Mouse (Mus musculus) kidney, postnatal 14 days (tissue): ENCODE data around the gene Upp2.

ENCODE experiments used
- DNase-seq: peaks from one replicate; pipeline ENCODE4 v3.0.0; 2022; ENCODE audit warnings: mixed read lengths

Upp2 gene

DNA sequence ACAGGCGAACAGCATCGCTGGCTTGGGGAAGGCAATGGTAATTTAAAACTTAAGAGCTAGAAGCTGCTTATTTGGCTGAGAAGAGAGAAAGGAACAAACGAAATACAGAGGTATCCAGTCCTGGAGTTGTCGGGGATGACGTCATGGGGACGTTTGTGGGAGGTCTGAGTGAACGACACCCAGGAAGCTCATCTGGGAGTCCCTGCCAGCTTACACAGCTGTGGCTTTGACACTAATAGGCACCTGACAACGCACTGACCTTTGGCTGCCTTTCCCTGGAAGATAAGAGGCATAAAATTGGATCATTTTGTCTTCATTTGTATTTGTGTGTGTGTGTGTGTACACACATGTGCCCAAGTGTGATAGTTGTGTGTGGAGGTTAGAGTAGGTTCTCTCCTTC is 130.4 kb downstream of the Upp2 start:
- no peak for DNase-seq

GRCm38 (mm10) chr2:58699931-58700330 is 132.8 kb downstream of the Upp2 start:
- DNase-seq, result peak; percentile 84

GRCm38 (mm10) chr2:58700354-58700753 is 133.3 kb downstream of the Upp2 start:
- DNase-seq, result no peak

DNA sequence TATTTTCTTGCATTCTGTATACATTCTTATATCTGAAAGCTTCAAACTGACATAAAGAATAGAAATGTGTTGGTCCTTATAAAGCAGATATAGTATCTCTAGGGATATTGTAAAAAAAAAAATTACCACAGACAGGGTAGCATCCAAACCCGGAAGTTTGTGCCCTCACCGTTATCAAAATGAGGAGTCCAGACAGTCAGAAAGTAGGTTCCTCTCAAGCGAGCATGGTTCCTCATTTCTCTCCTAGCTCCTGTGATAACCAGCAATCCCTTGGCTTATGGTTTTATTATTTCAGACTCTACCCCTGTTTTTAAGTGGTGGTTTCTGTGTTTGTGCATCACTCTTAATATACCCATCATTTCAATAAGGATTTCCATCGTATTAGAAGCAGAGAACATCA is 134.5 kb downstream of the Upp2 start:
- no peak for DNase-seq

GRCm38 (mm10) chr2:58703226-58703625 is 136.1 kb downstream of the Upp2 start:
- no peak for DNase-seq

DNA sequence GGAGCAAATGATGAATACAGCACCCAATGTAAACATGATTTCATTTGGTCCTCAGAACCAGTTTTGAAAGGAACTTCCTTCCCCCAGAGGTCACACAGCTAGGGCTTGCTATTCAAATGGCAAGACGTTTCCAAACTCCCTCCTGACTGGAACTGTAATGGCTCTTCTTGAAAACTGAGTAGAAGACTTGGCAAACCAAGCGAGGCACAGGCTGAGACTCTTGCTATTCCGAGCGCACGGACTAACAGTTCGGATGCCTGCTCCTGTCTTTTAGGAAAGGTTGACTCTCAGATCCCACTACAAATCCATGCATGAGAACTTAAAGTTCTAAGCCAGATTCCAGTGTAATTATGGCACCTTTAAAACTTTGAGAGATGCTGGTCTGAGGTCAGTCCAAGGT is 136.5 kb downstream of the Upp2 start:
- DNase-seq, result no peak

- peak; percentile 37 for DNase-seq
Observed at GRCm38 (mm10) chr2:58704576-58704975, 137.5 kb downstream of the Upp2 start.

- no peak for DNase-seq
Observed at GRCm38 (mm10) chr2:58707676-58708075, 140.6 kb downstream of the Upp2 start.

DNA sequence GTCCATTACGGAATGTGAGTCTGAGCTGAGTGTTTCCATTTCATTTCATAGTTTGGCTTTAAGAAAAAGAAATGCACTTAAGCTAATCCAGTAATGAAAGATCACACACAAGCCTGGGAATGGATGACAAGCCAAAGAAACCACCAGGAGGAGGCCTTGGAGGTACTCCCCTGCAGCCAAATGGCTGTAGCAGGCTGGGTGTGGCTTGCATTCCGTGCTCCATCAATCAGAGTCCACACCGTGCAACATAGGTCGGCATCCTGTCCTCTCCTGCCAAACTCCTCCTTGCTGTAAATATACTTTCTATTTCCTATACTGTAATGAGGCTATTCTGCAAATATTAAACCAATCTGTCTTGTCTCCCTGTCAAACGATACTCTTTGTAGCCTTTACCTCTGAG is 143.1 kb downstream of the Upp2 start:
- no peak for DNase-seq

- no peak for DNase-seq
Observed at GRCm38 (mm10) chr2:58711049-58711448, 144.0 kb downstream of the Upp2 start.

DNA sequence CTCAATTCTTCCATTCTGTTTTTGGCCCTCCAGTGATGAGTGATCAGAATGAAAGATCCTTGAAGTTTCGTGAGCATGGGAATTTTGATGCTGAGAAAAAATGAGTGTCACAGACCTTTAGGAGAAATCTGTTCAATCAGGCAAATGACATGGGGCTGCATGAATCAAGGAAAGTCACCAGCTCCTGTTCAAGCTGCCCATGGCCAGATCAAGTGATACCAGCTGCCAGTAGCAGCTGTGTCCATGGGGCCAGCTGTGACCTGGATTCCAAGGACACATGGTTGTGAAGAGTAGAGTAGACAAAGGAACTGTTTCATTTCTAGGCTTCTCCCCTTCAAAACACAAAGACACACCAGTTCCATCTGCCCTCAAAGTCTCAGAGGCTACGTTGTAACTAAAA is 144.4 kb downstream of the Upp2 start:
- peak; percentile 30 for DNase-seq

GRCm38 (mm10) chr2:58711935-58712334 is 144.8 kb downstream of the Upp2 start:
- peak; percentile 89 for DNase-seq

GRCm38 (mm10) chr2:58717898-58718297 is 150.8 kb downstream of the Upp2 start:
- peak; percentile 28 for DNase-seq

DNA sequence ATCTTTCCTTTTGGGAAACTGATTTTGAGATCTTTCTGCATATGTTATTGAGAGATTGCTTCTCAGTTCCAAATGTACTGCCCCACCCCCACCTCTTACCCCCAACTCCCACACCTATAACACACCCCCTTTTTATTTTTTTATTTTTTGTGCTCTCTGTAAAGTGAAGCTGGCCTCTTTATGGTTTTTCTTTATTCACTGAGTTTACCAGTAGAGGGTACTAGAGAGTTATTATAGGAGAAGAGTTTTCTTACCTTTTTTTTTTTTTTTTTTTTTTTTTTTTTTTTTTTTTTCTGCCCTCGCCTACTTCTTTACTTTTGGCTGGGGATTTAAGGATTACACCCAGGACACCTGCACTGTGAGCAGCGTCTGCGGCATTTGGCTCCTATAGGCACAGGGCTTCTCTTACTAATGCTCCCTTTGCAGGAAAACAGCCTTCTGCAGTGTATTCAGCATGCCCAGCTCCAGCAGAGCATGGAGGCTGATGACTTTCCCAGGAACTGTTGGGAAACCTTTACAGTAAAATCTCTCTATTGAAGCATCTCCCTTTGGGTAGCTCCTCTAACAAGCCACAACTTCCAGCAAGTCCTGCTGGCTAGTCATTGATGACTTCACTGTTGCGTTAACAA is 170.2 kb downstream of the Upp2 start:
- peak; percentile 8 for DNase-seq

GRCm38 (mm10) chr2:58741213-58741612 is 174.1 kb downstream of the Upp2 start:
- no peak for DNase-seq

- DNase-seq, result no peak
Observed at GRCm38 (mm10) chr2:58742026-58742425, 174.9 kb downstream of the Upp2 start.

DNA sequence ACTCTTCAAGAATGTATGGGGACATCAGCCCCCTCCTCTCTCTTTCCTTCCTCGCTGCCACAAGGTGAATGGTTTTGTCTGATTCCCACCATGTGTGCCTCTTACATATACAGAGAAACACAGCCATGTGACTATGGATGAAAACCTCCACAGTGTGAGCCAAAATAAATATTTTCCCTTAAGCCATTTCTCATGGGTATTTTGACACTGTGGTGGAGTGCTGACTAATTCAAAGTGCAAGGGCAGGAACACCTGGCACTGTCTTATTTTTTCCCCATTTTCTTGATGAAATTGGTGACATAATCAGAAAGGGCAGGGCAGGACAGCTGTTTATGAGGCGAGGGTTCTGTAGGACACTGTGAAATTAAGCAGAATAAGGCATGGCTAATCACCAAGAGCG is 176.3 kb downstream of the Upp2 start:
- no peak for DNase-seq

DNA sequence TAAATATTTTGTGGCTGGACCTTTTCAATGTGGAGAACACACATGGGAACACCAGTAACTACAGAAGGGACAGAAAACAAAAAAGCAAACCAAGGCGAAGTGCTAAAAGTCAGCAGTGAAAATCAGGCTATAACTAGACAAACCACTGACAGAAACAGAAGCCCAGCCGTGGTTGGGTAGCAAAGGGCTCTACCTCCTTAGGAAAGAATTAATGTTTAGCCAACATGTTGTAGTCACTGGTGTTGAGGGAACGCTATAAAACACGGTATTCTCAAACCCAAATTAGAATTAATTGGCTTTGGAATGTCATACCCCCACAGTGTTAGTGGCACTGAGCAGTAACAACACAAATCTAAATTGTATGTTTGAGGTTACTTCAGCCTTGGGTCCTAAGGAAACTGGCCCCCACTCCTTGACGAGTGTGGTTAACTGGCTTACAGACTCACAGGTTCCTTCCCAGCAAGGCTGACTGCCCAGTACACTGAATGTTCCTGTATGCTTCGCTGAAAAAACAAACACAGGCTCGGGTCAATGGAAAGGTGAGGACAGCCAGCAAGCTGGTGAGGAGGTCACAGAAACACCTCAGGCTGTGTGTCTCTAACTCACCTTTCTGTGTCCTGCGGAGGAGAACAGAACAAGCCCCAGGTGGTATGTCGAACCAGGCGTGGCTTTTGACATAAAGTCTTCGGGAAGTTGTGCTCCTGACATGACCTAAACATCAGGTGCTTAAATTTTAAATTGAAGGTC is 180.6 kb downstream of the Upp2 start:
- peak; percentile 87 for DNase-seq

GRCm38 (mm10) chr2:58748296-58748695 is 181.2 kb downstream of the Upp2 start:
- DNase-seq, result no peak

- DNase-seq, result peak; percentile 32
Observed at GRCm38 (mm10) chr2:58752891-58753290, 185.8 kb downstream of the Upp2 start.

DNA sequence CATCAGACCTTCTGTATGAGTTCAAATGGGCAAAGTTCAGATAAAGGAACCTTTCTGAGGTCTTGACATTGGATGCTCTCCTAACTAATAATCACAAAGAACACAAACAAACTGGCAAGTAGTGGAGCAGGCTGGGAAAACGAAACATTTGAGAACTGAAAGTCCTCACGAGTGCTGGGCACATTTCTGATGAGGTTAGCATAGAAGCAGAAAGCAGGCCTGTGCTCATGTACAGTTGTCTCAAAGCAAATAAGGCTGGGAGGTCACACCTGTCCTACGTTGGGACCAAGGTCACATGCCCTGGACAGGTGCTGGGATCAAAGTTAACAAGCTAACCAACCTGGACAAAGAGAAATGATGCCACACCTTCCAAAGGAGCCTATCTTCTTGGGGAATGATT is 187.6 kb downstream of the Upp2 start:
- DNase-seq, result peak; percentile 25

- DNase-seq, result no peak
Observed at GRCm38 (mm10) chr2:58758081-58758480, 191.0 kb downstream of the Upp2 start.

DNA sequence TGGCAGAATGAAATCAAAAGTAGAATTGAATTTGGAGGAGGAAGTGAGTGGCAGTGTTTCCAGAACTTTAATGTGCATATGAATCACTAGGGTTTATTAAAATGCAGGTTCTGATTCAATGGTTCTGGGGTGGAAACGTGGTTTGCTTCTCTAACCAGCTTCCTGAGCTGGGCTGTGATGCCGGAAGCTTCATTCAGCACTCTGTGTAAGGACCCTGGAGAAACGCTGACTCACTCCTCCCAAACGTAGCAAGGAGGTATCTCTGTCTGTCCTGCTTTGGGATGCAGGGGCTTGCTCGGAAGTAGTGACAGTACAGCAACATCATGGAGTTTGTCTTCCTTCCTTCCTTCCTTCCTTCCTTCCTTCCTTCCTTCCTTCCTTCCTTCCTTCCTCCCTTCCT is 192.6 kb downstream of the Upp2 start:
- no peak for DNase-seq

DNA sequence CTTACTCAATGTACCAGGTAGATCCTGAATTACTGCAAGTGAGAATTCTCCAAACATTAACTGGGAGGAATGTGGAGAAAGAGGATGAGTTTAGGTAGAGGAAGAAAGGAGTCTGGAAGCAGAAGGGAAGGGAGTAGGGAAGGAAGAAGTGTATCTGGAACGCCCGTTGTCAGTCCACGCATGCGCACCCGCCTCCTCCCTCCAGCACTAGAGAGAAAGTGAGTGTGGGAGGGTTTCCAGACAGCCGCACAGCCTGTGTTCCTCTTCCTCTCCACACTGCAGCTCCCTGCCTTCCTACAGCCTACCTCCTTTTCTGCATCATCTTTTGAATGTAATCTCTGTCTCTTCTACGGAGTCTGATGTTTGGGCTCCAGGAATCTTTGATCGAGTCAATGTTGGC is 198.0 kb downstream of the Upp2 start:
- DNase-seq, result peak; percentile 45

- DNase-seq, result no peak
Observed at GRCm38 (mm10) chr2:58773833-58774232, 206.7 kb downstream of the Upp2 start.
